Mouse (Mus musculus) 416B (cell line): Measurements from ENCODE around the gene Iqgap3.

ENCODE experiments used
- DNase-seq: peaks from one replicate; pipeline ENCODE4 v3.0.0; 2011; ENCODE audit warnings: low read depth

Gene Iqgap3

GRCm38 (mm10) chr3:88081345-88082223 is at the start of gene Iqgap3:
Gene Iqgap3, plus strand, starts transcription at chr3:88081971.
- peak; percentile 87 for DNase-seq

GRCm38 (mm10) chr3:88033506-88033905 is 48.3 kb upstream of the Iqgap3 start:
- DNase-seq, result no peak

GRCm38 (mm10) chr3:88035561-88036293 is 46.0 kb upstream of the Iqgap3 start:
- DNase-seq, result peak; percentile 53

GRCm38 (mm10) chr3:88042661-88043421 is 38.9 kb upstream of the Iqgap3 start, which contains the start of gene Gpatch4:
Gene Gpatch4, plus strand, starts transcription at chr3:88043108.
- DNase-seq, result peak; percentile 96

GRCm38 (mm10) chr3:88049532-88049931 is 32.2 kb upstream of the Iqgap3 start:
- DNase-seq, result no peak

GRCm38 (mm10) chr3:88057030-88057429 is 24.7 kb upstream of the Iqgap3 start:
- peak; percentile 6 for DNase-seq

- DNase-seq, result peak; percentile 91
Observed at GRCm38 (mm10) chr3:88057902-88058696, 23.7 kb upstream of the Iqgap3 start, which contains the start of gene Naxe. Gene Naxe, minus strand, starts transcription at chr3:88058495.

- peak; percentile 56 for DNase-seq
Observed at GRCm38 (mm10) chr3:88068386-88068785, 13.4 kb upstream of the Iqgap3 start.

GRCm38 (mm10) chr3:88071783-88072182 is 10.0 kb upstream of the Iqgap3 start:
- DNase-seq, result peak; percentile 81

- DNase-seq, result no peak
Observed at GRCm38 (mm10) chr3:88073631-88074030, 8.1 kb upstream of the Iqgap3 start.

GRCm38 (mm10) chr3:88074351-88074750 is 7.4 kb upstream of the Iqgap3 start:
- DNase-seq, result no peak

- DNase-seq, result no peak
Observed at GRCm38 (mm10) chr3:88074766-88075165, 7.0 kb upstream of the Iqgap3 start.

GRCm38 (mm10) chr3:88077441-88077840 is 4.3 kb upstream of the Iqgap3 start:
- peak; percentile 85 for DNase-seq

GRCm38 (mm10) chr3:88078204-88078603 is 3.6 kb upstream of the Iqgap3 start, which contains the start of gene Ttc24:
Gene Ttc24, minus strand, starts transcription at chr3:88078304.
- DNase-seq, result no peak

- peak; percentile 36 for DNase-seq
Observed at GRCm38 (mm10) chr3:88082224-88082618, 450 bp downstream of the Iqgap3 start.

GRCm38 (mm10) chr3:88082663-88083062 is 892 bp downstream of the Iqgap3 start:
- peak; percentile 75 for DNase-seq

- DNase-seq, result no peak
Observed at GRCm38 (mm10) chr3:88084001-88084400, 2.2 kb downstream of the Iqgap3 start.

- no peak for DNase-seq
Observed at GRCm38 (mm10) chr3:88085459-88085858, 3.7 kb downstream of the Iqgap3 start.

GRCm38 (mm10) chr3:88087688-88088087 is 5.9 kb downstream of the Iqgap3 start:
- DNase-seq, result peak; percentile 73

GRCm38 (mm10) chr3:88090106-88090505 is 8.3 kb downstream of the Iqgap3 start:
- DNase-seq, result no peak

GRCm38 (mm10) chr3:88090616-88091015 is 8.8 kb downstream of the Iqgap3 start:
- DNase-seq, result no peak
